Mouse (Mus musculus) heart, embryonic 12.5 days (tissue): ENCODE measurements around the gene Phyh. TPM values are rescaled to one million over a fixed set of nuclear protein-coding genes. Genes with fewer than 3 reads are reported as not detected.

Experiments
- polyA plus RNA-seq: library from polyadenylated mRNA; unstranded; fragments of >200 nt; fragmentation: Nextera tagmentation; extraction: Ambion mirVana; gene quantifications from 2 replicates; pipeline ENCODE4 v1.2.1, GENCODE M21; 2016

Phyh gene
- polyA plus RNA-seq, 1 experiment from 2014 or later: 132 TPM

Other genes starting within 250 kb of the Phyh start
- gene Bend7, start 201.2 kb upstream of the Phyh start, polyA plus RNA-seq: 1.9 and 2.4 TPM in 2 replicates
- gene Sephs1, start 37.5 kb upstream of the Phyh start, polyA plus RNA-seq: 58.4 and 61.0 TPM in 2 replicates
- gene Ucma, start 57.1 kb downstream of the Phyh start, polyA plus RNA-seq: not detected in 2 replicates
- gene Mcm10, start 93.8 kb downstream of the Phyh start, polyA plus RNA-seq: 23.8 and 24.2 TPM in 2 replicates
- gene Optn, start 145.0 kb downstream of the Phyh start, polyA plus RNA-seq: 17.1 and 17.5 TPM in 2 replicates
- gene Ccdc3, start 218.8 kb downstream of the Phyh start, polyA plus RNA-seq: 14.2 and 16.2 TPM in 2 replicates